Mouse (Mus musculus) thymus, postnatal 0 days (tissue): ENCODE results near the gene Cisd3. TPM values are rescaled to one million over a fixed set of nuclear protein-coding genes. Genes with fewer than 3 reads are reported as not detected.
"Not testable (repeated sequence)": the region's sequence is repeated elsewhere in the genome, so short reads cannot be mapped to it uniquely, and the experiment has no call there.

Source experiments
- DNase-seq: peaks from one replicate; pipeline ENCODE4 v3.0.0-alpha.2; 2015; ENCODE audit warnings: low spot score
- polyA plus RNA-seq: library from polyadenylated mRNA; unstranded; fragments of >200 nt; fragmentation: Nextera tagmentation; extraction: Ambion mirVana; gene quantifications from 2 replicates; pipeline ENCODE4 v1.2.1, GENCODE M21; 2015

The Cisd3 gene
- polyA plus RNA-seq, 1 experiment from 2014 or later = 35.0 TPM

DNA sequence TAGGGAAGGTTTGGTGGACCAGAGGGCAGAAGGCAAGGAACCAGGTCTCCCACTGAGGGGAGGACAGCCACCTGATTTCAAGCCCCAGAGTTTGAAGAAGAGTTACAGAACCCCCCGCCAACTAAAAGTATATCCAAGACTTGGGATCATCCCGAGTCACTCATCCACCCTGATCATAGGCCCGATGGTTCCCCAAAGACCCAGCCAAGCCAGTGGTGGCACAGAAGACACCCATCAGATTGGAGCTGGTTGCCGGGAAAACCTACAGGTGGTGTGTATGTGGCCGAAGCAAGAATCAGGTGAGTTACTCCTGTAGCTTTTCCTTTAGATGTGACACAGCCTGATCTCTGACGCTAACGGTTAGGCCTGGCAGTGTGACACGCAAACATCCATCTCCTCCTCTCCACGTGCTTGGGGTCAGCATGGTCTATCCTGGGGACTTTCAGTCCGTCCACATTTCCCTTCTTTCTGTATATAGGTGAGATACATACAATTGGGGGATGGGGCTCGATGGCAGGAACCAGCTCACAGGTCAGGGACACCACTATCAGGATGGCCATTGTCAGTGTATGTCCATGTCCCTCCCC lies 789 bp downstream of the Cisd3 start:
- no peak for DNase-seq

DNA sequence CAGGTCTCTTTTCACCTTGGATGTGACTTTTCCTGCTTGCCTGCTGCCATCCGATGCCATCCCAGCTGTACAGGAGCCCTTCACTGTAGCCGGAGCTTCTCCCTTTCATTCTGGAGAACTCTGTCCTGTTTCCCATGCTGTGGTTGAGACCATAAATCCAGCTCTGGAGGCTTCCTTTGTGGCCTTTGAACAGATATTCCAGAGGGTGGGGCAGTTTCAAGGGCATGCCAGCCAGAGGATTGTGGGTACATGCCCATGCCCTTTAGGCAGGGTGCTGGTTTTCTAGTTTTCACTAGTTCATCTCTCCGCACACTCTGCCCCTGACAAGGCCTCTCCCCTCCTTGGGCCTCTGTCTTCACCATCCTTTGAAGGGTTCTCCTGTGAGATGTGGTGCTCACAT lies 1.4 kb downstream of the Cisd3 start:
- DNase-seq = no peak

DNA sequence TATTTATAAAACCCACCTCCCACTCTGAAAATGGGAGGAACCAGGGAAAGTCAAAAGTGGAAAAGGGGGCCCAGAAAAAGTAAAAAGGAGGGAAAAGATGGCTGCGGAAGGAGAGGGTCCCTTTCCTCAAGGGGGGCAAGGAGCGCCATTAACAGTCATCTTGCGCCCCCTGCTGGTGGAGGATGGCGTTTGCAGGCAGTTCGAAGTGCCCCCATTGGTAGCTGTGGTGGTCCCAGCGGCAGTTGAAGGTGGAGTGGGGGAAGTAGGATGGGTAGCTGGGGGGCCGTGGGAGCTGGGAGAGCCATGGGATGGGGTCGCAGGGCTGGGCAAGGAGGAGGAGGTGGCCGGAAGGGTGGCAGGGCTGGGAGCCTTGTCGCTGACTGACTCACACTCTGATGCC lies 4.2 kb downstream of the Cisd3 start:
- DNase-seq = peak; percentile 81

DNA sequence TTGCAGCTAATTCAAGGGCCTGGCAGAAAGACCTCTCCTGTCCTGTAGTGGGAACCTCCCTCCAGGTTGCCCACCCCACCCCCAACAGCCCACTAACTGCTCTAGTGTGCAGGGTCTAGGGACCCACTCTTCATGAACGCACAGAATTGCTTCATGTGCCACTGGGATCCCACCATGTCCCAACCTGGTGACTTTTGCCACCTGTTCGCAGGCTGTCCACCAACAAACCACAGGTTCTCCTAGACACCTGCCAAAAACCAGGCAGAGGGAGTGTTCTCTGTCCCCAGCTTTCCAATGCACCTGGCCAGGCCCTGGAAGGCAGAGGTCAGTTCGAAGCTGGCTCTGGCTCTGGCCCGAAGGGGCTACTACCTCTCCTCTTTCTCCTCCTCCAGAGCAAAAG lies 8.8 kb downstream of the Cisd3 start:
- DNase-seq = no peak

DNA sequence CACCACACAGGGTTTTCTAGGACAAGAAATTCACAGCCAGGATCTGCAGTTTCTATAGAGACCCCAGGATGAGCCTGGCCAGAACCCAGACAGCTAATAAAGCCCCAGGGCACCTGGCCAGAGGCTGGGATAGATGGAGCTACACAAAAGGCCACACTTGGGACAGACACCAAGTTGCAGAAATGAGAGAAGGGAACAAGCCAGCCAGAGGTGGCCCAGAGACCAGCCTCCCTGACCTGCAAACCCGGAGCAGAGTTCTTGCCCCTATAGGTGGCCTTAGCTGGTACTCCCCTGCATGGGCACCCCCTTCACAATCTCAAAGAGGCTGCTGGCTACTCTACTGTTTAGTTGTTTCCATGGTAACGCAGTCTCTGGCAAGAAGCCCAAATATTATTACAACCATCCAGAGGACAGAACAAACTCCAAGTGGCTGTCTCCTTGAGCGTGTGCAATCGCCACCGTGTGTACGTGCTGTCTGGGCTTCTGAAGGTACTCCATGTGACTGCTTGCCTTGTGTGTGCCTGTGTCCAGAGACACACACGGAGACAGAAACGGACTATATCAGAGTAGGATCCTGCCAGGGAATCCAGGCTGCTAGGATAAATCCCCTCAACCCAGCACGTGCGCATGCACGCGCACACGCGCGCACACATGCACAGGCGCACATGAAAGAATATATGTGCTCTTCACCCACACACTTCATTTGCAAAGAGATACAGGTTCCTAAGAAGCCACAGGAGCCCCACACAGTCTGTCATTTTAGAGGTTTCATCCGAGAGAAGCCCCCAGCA lies 9.5 kb downstream of the Cisd3 start:
- DNase-seq = no peak

DNA sequence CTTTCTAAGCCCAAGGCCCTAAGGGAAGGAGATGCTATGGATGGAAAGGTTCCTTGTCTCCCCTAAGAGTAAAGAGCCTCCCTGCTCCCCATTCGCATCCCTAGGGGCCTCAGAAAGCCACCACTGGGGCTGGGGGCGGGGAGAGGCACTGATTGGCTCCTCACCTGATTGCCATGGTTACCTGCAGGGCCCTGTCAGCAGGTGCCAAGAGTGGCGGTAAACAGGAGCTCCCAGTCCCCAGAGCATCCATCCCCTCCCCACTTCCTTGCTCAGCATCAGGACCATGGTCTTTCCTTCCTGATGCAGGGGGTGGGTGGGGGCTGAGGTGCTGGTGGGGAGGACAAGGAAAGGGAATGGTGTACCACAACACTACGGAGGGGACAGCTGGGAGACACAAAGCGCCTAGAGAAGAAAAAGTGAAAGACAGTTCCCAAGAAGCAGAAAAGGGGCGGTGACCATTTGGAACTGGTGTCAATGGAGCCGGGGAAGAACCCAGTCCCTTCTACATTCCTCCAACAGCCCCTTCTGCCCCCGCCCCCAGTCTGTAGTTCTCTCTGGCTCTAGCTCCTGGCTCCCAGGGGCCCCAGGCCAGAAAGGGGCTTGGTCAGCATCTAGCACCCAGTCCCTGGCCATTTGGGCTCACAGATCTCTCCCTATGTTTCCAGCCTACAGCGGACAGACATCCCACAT lies 10.2 kb downstream of the Cisd3 start:
- DNase-seq = no peak

DNA sequence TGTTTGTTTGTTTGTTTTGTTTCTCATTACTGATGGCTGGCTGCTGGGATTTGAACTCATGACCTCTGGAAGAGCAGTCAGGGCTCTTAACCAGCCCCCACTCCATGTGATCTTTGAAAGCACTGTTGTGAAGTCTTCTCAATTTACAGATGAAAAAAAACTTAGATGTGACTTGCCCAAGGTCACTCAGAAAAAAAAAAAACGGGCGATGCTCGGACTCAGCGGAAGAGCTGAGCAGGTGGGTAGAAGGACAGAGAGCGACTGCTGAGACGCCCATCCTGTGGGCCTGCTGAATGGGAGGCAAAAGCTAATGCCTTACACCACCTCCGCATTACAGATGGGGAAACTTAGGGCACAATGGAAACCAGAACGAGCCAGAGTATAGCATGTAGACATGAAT lies 11.0 kb downstream of the Cisd3 start:
- no peak for DNase-seq

DNA sequence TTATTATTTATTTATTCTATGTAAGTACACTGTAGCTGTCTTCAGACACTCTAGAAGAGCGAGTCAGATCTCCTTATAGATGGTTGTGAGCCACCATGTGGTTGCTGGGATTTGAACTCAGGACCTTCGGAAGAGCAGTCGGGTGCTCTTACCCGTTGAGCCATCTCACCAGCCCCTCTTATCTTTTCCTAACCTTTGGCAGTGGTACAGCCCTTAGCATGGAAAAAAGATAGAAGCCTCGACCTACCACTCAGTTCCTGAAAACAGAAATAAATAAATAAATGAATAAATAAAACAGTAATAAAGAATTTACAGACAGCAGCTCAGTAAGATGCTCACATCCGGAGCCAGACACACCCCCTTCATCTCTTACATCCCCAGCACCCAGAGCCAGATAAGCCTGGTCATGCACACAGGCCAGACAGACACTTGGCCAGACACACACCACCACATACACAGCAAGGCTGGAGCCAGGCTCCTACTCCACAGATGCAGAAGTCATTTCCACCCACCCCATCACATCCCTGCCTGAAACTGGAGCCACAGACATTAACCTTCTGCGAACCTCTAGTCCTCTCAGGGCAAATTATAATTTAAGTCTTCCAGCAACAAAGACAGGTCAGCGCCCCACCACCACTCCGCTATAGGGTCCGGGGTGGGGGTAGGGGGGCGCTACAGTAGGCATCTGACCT lies 11.7 kb downstream of the Cisd3 start:
- DNase-seq = no peak

DNA sequence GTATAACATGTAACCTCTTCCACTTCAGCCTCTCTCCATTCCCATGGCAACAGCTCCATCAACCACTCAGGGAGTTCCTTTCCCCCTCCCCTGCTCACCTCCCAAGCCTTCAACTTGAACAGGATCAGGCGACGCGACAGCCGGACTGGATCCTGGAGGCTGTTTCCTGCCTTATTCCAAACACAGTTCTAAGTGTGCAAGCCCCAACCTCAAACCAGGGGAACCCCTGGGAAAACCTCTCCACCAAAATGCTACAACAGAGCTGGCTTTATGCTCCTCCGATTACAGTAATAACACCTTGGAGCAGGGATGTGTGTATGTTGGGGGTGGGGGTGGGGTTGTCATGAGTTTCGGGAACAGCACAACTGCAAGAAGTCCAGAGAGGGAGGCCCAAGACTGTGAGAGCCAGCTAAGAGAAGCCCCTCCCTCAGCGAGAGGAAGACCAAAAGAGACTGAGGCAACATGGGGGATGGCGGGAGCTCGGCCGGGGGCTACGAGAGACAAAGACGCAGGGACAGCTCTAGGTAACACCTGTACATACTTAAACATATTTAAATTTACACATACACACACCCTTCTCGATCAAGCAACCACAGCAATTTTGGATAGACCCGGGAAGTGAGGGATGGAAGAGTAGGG lies 12.4 kb downstream of the Cisd3 start:
- DNase-seq = no peak

DNA sequence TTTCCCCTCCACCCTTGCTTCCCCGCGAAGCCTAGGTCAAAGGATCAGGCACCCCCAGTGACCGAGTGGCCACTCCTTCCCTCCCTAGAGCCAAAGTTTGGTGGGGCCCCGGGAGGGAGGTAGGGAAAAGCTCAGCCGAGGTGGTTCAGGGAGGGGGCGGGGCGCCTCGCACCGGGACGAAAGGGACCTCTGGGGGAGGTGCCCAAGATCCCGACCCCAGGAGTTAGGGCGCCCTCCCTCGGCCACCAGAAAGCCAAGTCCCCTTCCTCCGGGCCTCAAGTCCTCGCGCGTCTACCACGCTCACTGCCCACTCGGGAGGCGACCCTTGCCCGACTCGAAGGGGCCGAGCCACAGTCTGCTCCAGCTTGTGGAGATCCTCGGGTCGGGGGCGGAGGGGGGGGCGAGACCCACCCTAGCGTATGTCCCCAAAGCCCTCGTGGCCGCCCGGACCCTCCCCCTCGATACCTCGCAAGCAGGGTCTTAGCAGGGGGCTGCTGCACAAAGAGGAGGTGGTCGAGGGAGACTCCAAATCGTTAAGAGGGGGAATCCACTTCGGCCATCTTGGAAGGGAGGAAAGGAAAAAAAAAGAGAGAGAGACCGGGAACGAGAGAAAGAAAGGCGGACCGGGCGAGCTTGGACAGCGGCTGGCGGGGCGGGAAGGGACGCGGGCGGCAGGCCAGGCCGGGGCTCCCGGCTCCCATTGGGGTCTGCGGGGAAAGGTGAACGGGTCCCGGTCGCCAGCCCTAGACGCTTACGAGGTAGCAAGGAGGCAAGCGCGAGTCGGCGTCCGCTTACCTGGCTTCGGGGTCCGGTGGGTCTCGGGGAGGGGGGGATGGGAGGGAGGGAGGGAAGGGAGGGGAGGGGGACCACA lies 13.3 kb downstream of the Cisd3 start:
- no peak for DNase-seq

DNA sequence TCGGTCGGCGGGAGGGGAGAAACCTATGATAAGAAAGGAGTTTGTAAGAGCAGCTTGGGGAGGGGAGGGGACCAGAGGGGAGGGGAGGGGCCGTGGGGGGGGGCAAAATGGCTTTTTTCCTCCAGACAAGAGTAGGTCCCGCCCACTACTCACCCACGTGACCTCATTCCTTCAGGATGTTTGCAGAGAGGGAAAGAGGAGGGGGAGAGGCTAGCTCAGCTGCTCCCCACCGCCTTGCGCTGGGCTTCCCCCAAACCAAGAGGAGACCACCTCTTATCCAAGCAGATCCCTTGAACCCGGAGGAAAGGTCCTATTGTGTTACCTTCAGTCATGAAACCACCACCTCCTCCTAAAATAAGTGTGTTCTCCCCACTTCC lies 14.0 kb downstream of the Cisd3 start:
- peak; percentile 36 for DNase-seq

DNA sequence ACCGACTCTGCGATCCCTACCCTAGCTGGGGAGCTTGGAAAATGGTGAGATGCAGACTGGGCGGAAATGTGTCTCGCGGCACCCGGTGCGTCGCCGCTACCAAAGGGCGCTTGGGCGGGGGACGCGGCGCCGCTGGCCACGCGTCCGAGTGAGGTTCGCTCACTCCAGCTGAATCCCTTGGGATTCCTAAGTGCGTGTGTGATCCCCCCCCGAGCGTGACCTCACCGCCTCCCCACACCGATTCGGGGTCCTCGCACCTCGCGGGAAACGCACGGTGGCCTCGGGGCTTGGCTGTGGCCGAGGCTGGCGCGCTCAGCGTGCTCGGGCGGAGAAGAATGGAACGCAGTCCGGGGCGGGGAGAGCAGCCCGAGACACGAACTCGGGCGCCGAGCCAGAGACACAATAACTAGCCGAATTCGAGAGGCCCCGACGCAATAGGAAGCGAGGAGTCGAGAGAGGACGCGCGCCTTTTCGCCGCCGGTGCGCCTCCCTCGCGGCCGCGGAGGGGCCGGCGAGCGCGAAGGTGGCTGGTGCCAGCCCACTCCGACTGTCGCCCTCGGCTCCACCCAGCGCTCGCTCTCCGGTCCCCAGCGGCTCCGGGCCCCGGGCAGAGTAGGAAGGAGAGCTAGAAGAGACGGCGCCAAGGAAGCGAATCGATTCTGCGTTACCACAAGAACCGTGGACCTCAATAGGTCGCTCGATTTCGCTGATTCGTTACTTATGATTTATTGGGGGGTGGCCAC lies 14.5 kb downstream of the Cisd3 start, which contains the start of gene Pcgf2:
Gene Pcgf2 (minus strand): TSS at position 495 of the 743 bp plus-strand sequence.
- peak; percentile 44 for DNase-seq

DNA sequence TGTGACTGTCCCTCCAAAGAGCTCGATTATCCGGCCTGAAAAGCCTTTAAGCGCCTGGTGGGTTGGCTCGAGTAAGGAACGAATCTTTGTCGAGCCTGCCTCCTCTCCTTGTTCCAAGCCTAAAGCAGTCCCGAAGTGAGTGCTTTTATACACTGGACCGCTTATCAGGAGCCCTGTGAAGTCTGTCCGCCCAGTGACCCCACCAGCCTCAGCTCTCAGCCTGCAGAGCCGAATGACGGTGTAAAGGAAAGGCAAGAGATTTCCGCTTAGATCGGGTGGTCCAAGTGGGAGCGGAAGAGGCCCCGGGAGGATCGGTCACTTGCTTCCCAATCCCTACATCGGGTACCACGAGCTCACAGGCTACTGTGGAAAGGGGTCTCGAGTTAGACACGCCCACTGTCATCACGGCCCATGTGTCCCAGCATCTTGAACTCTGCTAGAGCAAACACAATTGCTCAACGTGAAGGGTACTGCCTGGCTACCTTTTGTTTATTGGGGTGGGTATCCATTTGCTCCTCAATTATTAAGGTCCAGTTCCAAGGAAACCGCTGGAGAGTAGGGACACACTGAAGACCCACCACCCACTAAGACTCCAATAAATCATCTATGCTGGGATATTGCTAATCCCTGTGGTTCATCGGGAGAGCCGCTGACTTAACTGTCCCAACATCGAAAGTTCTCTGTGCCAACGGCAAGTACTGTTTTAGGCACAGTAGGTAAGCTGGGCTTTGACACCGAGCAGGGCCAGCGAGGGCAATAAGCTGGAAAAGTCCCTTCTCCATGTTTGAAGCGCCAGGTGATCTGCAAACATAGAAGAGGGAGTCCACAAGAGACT lies 15.3 kb downstream of the Cisd3 start:
- peak; percentile 20 for DNase-seq

DNA sequence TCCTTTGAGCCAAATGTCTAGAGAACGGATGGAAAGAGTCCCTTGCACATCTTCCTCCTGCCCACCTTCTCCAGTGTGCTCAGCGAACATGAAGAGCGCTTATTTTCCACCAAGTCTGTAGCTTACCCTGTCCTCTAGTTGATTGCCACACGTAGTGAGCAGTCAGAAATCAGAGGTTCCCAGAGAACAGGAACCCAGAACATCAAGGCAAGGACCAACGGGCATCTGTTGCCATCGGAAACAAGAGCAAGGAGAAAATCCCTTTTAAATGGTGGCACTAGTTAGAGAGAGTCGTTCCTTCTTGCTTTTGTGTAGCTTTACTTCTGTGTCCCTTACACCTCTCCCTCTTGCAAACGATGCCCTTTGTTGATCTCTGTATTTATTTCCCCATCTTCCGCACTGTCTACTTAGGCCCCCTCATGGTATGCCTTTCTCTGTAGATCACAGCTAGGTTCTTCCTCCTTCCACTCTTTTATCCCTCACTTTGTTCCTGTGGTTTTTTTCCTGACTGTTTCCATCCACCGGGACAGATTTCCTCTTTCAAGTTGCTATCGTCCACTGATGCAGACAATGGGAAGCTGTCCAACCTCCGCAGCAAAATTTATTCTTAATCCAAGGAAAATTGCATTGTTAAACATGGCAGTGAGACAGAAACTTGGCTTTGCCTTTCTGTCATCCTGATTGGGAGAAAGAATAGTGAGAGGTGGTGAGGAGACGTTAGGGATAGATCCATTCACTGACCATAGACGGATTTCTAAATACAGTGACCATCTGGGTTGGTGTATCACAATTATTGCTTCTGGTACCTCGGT lies 16.2 kb downstream of the Cisd3 start:
- DNase-seq = no peak

DNA sequence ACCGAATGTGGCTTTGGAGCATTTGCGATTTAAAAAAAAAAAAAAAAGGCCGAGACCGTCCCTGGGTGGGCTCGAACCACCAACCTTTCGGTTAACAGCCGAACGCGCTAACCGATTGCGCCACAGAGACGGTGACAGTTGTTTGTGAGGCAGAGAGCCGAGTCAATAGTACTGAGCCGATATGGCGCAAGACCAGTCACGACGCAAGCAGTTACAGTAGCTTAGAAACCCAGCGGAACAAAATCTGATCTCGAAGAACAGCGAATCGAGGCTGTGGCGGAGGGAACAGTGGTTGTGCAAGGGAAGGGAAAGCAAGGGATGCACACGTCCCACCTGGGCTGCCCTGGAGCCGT lies 16.7 kb downstream of the Cisd3 start:
- peak; percentile 91 for DNase-seq

DNA sequence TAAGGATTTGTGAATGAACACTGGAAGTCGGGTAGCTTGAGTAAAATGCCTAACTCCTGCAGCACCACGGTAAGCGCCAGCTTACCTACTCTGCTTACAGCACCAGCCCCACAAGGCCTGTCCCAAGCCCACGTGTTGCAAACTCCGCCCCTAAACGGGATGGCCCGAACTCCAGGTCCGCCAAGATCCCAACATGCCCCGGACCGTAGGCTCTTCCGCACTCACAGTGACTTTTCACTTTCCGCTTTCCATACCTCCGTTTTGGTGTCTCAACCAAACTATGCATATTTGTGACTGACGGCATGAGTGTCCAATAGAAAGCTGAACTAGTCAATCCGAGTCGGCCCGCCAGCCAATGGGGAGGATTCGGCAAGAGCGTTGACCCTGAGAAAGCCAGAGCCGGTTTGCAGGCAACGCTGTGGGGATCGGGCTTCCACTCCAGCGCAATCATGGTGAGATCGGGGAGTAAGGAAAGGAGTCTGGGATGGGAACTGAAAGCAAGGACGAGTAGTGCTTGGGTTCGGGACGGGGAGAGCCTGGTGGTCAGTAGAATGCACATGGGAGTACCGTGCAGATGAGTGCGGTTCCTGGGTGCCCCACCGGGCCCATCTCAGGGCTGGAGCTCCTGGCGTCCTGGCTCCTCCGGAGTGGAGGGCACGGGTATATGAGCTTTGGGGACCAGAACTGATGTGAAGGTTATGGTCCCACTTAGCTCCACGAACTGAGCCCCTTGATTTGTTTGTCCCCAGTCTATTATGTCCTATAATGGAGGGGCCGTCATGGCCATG lies 17.6 kb downstream of the Cisd3 start, which contains the start of gene Psmb3:
Gene Psmb3 (plus strand): TSS at position 361 of the 788 bp plus-strand sequence.
- DNase-seq = peak; percentile 99

DNA sequence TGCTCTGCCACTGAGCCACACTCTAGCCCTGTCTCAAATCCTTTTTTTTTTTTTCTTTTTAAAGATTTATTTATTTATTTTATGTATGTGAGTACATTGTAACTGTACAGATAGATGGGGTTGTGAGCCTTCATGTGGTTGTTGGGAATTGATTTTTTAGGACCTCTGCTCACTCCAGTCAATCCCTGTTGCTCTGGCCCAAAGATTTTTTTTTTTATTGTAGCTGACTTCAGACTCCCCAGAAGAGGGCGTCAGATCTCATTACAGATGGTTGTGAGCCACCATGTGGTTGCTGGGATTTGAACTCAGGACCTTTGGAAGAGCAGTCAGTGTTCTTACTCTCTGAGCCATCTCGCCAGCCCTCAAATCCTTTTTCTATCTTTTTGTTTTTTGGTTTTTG lies 24.4 kb downstream of the Cisd3 start:
- not testable (repeated sequence) for DNase-seq
